Mouse (Mus musculus) kidney, adult 18-20 months (tissue): ENCODE data around the gene Man2a2.

ENCODE experiments used
- DNase-seq: peaks from one replicate; pipeline ENCODE4 v3.0.0; 2021

Man2a2 gene

DNA sequence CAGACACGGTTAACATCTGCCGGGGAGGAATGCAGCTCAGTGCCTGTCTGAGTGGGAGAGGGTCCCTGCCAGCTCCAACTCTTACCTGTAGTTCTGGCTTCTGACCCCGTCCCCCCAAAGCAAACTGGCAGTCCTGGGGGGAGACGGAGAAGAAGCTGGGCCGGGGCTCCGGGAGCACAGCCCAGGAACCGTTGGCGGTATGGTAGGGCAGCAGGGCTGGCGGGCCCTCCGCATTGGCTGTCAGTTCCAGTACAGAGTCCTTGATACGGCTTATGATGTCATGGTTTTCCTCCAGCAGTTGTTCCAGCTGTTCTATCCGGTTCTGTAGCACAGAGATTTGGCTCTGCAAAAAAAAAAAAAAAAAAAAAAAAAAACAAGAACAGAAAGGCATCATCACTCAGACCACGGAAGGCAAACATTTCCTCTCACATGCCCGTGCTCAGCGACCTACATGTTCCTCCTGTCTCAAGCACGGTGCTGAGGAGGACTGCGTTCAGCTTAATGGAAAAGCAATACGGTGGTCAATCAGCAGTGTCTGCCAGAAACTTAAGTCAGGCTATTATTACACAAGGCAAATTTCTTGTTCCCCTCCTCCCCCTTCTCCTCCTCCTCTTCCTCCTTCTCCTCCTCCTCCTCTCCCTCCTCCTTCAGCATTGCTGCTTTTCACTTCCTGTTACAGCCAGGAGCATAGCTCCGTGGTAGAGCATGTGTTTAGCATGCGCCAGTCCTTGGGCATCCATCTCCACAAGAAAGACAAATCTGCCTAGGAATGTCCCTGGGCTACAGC lies 2.3 kb downstream of the Man2a2 start:
- no peak for DNase-seq

DNA sequence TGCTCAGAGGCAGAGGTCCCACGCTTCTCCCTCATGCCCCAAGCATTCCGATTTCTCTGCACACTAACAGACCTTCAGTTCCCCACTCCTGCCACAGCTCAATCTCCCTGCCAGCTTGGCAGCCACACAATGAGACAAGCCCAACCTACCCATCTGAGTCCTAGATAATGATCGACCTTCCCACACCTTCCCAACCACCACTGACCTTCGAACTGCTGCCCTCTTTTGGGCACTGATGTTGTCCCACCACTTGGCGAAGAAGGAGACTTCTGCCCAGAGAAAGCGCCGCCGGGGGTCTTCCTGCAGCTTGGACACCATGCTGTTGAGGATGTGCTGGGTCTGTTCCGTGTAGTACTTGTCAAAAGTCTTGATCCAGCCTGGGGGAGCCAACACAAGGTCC lies 3.2 kb downstream of the Man2a2 start:
- DNase-seq, result no peak

DNA sequence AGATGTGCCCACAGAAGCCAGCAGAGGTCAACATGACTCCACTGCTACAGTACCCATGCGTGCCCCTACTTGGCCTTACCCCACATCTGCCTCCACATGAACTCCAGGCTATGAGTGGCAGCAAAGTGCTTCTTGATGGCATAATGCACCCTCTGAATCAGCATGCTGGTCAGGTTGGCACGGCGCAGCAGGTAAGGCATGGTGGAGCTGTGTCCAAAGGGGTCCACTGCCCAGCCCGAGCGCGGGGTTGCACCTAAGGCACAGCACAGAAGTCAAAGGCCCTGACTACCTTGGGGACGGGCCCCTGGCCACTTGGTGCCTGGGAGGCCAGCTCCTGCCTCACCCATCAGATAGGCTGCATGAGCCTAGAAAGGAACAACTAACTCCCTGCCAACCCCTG lies 3.9 kb downstream of the Man2a2 start:
- DNase-seq, result no peak

GRCm38 (mm10) chr7:80365759-80366158 lies 5.4 kb downstream of the Man2a2 start:
- peak; percentile 32 for DNase-seq

DNA sequence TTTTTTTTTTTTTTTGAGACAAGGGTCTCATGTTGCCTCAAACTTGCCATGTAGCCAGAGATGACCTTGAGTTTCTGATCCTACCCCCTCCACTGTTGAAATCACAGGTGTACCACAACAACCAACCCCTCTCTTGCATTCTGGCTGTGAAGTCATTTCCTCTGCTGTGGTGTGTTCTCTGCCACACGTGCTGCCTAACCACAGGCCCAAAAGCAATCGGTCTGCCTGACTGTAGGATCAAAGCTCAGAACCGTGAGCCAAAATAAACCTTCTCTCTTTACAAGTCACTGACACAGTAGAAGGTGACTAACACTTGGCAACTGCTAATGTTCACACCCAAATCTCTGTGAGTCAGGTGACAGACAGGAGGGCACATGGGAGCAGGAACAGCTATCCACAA lies 10.7 kb downstream of the Man2a2 start:
- no peak for DNase-seq

GRCm38 (mm10) chr7:80358039-80358438 lies 13.1 kb downstream of the Man2a2 start:
- DNase-seq, result no peak

DNA sequence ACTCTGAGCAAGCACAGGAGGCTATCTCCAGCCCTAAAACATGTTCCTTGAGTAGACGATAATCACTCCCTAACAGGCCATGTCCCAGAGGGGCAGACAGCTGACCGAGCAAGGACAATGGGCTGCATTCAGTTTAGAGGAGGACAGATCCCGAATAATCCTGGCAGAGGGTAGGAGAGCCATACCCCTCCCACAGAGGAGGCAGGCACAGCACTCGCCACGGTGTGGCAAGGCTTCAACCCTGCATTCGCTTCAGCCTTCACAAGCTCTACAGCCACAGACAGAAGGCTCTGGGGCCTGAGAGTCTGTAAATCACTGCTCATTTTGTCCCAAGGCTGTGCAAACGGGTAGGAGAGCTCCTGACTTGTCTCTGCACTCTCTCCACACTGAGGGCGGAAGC lies 14.0 kb downstream of the Man2a2 start:
- DNase-seq, result no peak

DNA sequence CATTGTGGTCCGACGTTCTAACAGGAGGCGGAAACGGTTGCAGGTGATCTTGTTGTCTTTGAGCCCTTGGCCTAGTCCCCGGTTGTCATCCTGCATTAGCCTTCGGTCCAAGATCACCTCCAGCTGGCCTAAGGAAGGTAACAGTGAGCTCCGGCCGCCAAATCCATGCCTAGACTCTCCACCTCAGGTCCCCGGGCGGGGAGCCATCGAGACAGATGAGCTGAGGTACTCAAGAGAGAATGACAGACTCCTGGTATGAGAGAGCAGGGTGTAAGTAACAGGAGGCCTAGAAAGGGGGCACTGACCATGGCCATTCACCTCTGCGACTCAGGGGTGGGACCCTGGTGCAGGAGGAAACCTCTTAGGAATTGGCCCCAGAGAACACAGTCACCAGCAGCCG lies 14.8 kb downstream of the Man2a2 start:
- DNase-seq, result no peak

GRCm38 (mm10) chr7:80352920-80353319 lies 18.3 kb downstream of the Man2a2 start:
- no peak for DNase-seq

DNA sequence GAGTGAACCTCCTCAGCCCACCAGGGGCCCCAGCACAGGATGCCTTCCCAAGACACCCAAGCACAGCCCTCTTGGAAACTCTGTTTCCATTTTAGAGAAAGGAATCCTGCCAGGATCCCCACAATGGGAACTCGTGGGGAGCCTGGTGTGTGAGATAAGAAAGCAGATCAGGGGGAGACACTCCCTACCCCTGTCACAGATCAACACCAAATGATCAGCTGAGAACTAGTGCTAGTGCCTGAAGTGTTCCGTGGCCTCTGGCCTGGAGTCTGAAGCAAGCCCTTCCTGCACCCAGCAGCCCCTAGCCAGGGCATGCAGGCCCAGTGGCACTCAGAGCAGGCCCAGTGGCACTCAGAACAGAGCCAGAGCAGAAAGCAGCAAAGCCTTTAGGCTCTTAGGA lies 20.4 kb downstream of the Man2a2 start:
- no peak for DNase-seq

- DNase-seq, result no peak
These were observed 23.2 kb downstream of the Man2a2 start for GRCm38 (mm10) chr7:80347670-80348586.

DNA sequence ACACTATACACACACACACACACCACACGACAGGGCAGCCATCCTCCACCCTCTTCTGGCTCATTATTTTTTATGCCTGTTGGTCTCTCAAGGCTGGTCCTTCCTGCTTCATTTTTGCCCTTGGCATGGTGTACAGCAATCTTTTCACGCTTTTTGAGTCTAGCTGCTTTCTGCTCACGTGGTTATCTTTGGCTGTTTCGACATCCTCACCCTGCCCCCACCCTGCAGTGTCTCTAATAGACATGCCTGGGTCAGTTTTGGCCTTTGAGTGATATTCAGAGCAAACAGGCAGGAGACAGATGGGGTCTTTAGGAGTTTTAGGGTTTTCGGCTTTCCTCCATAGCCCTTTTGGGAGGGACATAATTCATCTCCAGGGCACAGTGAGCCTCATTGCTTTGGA lies 24.3 kb downstream of the Man2a2 start:
- no peak for DNase-seq

GRCm38 (mm10) chr7:80346173-80346572 lies 25.0 kb downstream of the Man2a2 start:
- DNase-seq, result no peak

- no peak for DNase-seq
These were observed 27.7 kb downstream of the Man2a2 start for GRCm38 (mm10) chr7:80343270-80344018.

DNA sequence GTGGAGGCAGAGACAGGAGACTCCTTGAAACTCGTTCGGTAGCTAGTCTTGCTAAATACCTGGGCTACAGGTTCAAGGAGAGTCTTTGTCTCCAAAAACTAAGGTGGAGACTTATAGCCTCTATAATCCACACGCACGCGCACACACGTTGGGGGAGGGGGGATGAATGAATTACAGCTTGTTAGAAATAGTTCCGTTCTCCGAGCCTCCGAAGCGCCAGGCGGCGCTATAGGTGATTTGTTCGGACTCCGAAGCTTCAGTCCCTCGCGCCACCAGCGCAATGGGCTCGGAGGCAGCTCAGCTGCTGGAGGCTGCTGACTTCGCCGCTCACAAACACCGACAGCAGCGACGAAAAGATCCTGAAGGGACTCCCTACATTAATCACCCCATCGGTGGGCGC lies 28.3 kb downstream of the Man2a2 start, which contains the start of gene Hddc3:
Gene Hddc3 (plus strand): TSS at position 247 of the 400 bp plus-strand sequence.
- peak; percentile 95 for DNase-seq

DNA sequence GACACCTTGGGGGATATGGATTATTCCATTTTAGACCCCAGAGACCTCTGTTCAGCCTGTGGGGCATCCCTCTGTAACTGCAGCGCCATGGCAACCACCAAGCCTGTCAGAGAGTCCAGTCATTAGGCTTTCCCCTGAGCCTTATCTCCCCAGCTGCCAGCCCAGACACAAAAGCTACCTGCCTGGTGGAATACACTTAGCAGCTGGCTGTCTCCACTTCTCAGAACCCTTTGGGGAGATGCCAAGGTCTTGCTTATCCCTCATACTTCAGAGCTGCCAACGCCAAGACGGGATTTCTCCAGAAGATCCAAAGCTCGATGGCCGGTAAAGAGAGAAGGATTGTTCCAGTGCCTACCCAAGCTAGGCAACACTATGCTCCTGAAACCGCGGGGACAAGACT lies 29.4 kb downstream of the Man2a2 start:
- DNase-seq, result no peak

- peak; percentile 76 for DNase-seq
These were observed 30.4 kb downstream of the Man2a2 start, which contains the start of gene Unc45a for GRCm38 (mm10) chr7:80340793-80341192. Unc45a (minus strand) TSS chr7:80341005.

- peak; percentile 98 for DNase-seq
These were observed 31.2 kb downstream of the Man2a2 start for GRCm38 (mm10) chr7:80339793-80340628.

- peak; percentile 32 for DNase-seq
These were observed 31.8 kb downstream of the Man2a2 start for GRCm38 (mm10) chr7:80339371-80339770.

DNA sequence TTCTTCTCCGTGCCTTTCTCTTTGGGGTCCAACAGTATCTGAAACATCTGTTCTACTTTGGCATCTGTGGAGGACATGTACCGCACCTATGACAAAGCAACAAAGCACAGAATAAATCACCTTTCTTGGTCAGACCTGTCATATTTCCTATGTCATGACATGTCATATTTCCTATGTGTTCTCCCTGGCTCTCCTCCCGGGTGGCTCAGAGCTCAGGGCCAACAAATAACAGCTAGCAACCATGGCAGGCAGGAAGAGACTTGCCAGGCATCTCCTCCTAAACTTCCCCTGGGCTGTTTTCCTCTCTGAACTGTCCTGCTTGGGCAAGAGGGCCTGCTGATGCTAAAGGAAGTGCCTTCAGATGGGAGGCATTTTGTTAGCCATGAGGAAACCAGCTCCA lies 34.2 kb downstream of the Man2a2 start:
- DNase-seq, result no peak

DNA sequence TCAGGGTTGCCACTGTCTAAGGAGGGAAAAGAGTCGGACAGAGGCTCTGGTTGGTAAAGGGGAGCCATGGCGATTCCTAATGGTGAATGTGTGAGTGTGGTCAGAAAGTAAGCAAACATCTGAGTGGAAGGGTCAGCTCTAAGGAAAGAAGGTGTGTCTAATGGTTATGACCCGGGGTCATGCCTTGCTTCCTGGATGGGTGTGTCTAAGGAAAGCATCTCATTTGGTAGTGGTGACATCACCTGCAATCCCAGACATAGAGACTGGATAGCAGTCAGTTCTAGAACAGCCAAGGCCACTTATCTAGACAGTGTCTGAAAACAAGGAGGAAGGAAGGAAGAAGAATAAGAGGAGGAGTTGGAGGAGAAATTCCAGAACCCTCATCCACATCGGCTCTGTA lies 36.3 kb downstream of the Man2a2 start:
- DNase-seq, result no peak

DNA sequence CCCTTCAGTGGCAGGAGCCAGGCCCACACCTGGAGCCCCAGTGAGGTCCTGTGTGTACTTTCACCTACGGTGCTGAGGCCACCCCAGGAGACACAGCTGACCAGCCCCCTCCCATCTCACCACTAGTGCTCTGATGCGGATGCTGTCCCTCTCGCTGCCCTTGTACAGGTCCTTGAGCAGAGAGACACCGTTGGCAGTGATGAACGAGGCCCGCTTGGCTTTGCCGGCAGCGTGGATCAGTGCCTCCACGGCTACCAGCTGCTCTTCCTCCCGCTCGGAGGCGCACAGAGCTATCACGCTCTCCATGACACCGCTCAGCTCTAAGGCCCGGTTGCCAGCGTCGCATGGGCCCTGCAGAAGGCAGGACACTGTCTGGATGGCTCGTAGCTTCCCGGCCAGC lies 39.7 kb downstream of the Man2a2 start:
- no peak for DNase-seq
